Mouse (Mus musculus) CH12.LX (cell line): ENCODE results near the gene Cdh18. TPM values are rescaled to one million over a fixed set of nuclear protein-coding genes. Genes with fewer than 3 reads are reported as not detected.

ENCODE experiments used
- DNase-seq: peaks from one replicate; pipeline ENCODE4 v3.0.0-alpha.2; 2013; ENCODE audit errors: extremely low read depth
- H3K27ac ChIP-seq: 2 replicates; pipeline ENCODE4 v1.5.1; 2012; ENCODE audit warnings: low read depth, mild to moderate bottlenecking, control low read depth, moderate library complexity; ENCODE audit not compliant: insufficient read depth
- H3K27me3 ChIP-seq: replicated peaks from 2 replicates; pipeline ENCODE3; 2012; ENCODE audit warnings: inconsistent platforms
- H3K36me3 ChIP-seq, 2 experiments: replicated peaks in 1 of 2; 2 replicates each; pipeline versions ENCODE3 to v1.6.1; 2012; ENCODE audit warnings: inconsistent platforms in 1 of 2, low read length in 1 of 2, mild to moderate bottlenecking in 1 of 2, mixed read lengths in 1 of 2, moderate library complexity in 1 of 2; ENCODE audit not compliant: control insufficient read depth in 1 of 2, insufficient read depth in 1 of 2
- H3K4me1 ChIP-seq, 2 experiments: 2 replicates each; pipeline ENCODE4 v1.6.1; 2012; ENCODE audit warnings: inconsistent platforms in 1 of 2, moderate library complexity in 1 of 2; ENCODE audit not compliant: insufficient read depth in 2 of 2, control insufficient read depth in 1 of 2
- H3K4me2 ChIP-seq: 2 replicates; pipeline ENCODE4 v1.6.1; 2012; ENCODE audit warnings: low read depth, mild to moderate bottlenecking, control low read depth; ENCODE audit not compliant: poor library complexity, insufficient read depth, severe bottlenecking
- H3K4me3 ChIP-seq, 3 experiments: fragments of 150-350 bp in 1 of 3; sonication (generic) in 1 of 3; replicated peaks in 1 of 3; 2 replicates each; pipeline versions ENCODE3 to v1.5.1; 2011 to 2012; ENCODE audit warnings: low read depth in 2 of 3, low read length in 2 of 3, mild to moderate bottlenecking in 2 of 3, moderate library complexity in 2 of 3, control low read depth in 1 of 3, improper control_type of control experiment in 1 of 3, inconsistent platforms in 1 of 3, mixed read lengths in 1 of 3; ENCODE audit not compliant: poor library complexity in 1 of 3
- H3K79me2 ChIP-seq: replicated peaks from 2 replicates; pipeline ENCODE4 v1.6.1; 2012; ENCODE audit warnings: mild to moderate bottlenecking, moderate library complexity; ENCODE audit not compliant: control insufficient read depth, poor library complexity, insufficient read depth, severe bottlenecking; ENCODE audit errors: extremely low read depth
- H3K9ac ChIP-seq: 2 replicates; pipeline ENCODE4 v1.6.1; 2012; ENCODE audit warnings: low read depth, mild to moderate bottlenecking, control low read depth, moderate library complexity; ENCODE audit not compliant: insufficient read depth
- H3K9me3 ChIP-seq: replicated peaks from 2 replicates; pipeline ENCODE3; 2012; ENCODE audit warnings: low read length, inconsistent platforms, mixed read lengths
- BHLHE40 ChIP-seq: IDR thresholded peaks from 2 replicates; pipeline ENCODE4 v1.6.1; 2011; ENCODE audit warnings: mild to moderate bottlenecking, low read depth, low read length, improper control_type of control experiment
- CHD1 ChIP-seq: IDR thresholded peaks from 2 replicates; pipeline ENCODE4 v1.6.1; 2012; ENCODE audit warnings: low read depth, low read length, improper control_type of control experiment, inconsistent platforms
- CHD2 ChIP-seq: IDR thresholded peaks from 2 replicates; pipeline ENCODE4 v1.6.1; 2011; ENCODE audit warnings: low read length, improper control_type of control experiment
- CTCF ChIP-seq, 2 experiments: IDR thresholded peaks in 1 of 2; conservative IDR thresholded peaks in 1 of 2; 2 replicates each; pipeline ENCODE4 v1.5.1; 2011 to 2012; ENCODE audit warnings: low read depth in 2 of 2, low read length in 2 of 2, improper control_type of control experiment in 1 of 2, inconsistent platforms in 1 of 2, mild to moderate bottlenecking in 1 of 2, moderate library complexity in 1 of 2
- E2F4 ChIP-seq: IDR thresholded peaks from 2 replicates; pipeline ENCODE4 v1.6.1; 2011; ENCODE audit warnings: low read depth, low read length, improper control_type of control experiment; ENCODE audit not compliant: insufficient replicate concordance
- ELF1 ChIP-seq: IDR thresholded peaks from 2 replicates; pipeline ENCODE4 v1.6.1; 2014; ENCODE audit warnings: low read depth, mild to moderate bottlenecking, inconsistent platforms, low read length, improper control_type of control experiment
- GABPA ChIP-seq: IDR thresholded peaks from 2 replicates; pipeline ENCODE4 v1.6.1; 2012; ENCODE audit warnings: low read depth, low read length, improper control_type of control experiment, inconsistent platforms; ENCODE audit not compliant: insufficient replicate concordance
- JUN ChIP-seq: IDR thresholded peaks from 2 replicates; pipeline ENCODE4 v1.6.1; 2011; ENCODE audit warnings: low read depth, mild to moderate bottlenecking, low read length, improper control_type of control experiment, moderate library complexity; ENCODE audit not compliant: insufficient read depth
- JUND ChIP-seq: conservative IDR thresholded peaks from 2 replicates; pipeline ENCODE4 v1.6.1; 2011; ENCODE audit warnings: low read depth, low read length, improper control_type of control experiment
- KAT2A ChIP-seq: IDR thresholded peaks from 2 replicates; pipeline ENCODE4 v1.6.1; 2012; ENCODE audit warnings: low read length, improper control_type of control experiment, inconsistent platforms; ENCODE audit not compliant: insufficient replicate concordance
- MAZ ChIP-seq: IDR thresholded peaks from 2 replicates; pipeline ENCODE4 v1.6.1; 2012; ENCODE audit warnings: low read depth, mild to moderate bottlenecking, inconsistent platforms, low read length, improper control_type of control experiment, moderate library complexity
- MEF2A ChIP-seq: IDR thresholded peaks from 2 replicates; pipeline ENCODE4 v1.6.1; 2014; ENCODE audit warnings: low read depth, mild to moderate bottlenecking, inconsistent platforms, low read length, improper control_type of control experiment, borderline replicate concordance
- NELFE ChIP-seq: IDR thresholded peaks from 2 replicates; pipeline ENCODE4 v1.6.1; 2011; ENCODE audit warnings: low read depth, low read length, improper control_type of control experiment
- PAX5 ChIP-seq: IDR thresholded peaks from 2 replicates; pipeline ENCODE4 v1.6.1; 2012; ENCODE audit warnings: low read length, inconsistent platforms, mixed read lengths
- RCOR1 ChIP-seq: conservative IDR thresholded peaks from 2 replicates; pipeline ENCODE4 v1.6.1; 2012; ENCODE audit warnings: low read depth, mild to moderate bottlenecking, inconsistent platforms, low read length, improper control_type of control experiment
- SIN3A ChIP-seq: IDR thresholded peaks from 2 replicates; pipeline ENCODE4 v1.6.1; 2012; ENCODE audit warnings: low read length, improper control_type of control experiment, inconsistent platforms
- TBP ChIP-seq: conservative IDR thresholded peaks from 2 replicates; pipeline ENCODE4 v1.6.1; 2011; ENCODE audit warnings: low read depth, low read length, improper control_type of control experiment
- USF1 ChIP-seq: IDR thresholded peaks from 2 replicates; pipeline ENCODE4 v1.6.1; 2014; ENCODE audit warnings: low read depth, mild to moderate bottlenecking, inconsistent platforms, low read length, improper control_type of control experiment
- ZC3H11A ChIP-seq: IDR thresholded peaks from 2 replicates; pipeline ENCODE4 v1.6.1; 2012; ENCODE audit warnings: low read depth, mild to moderate bottlenecking, inconsistent platforms, low read length, improper control_type of control experiment
- ZKSCAN1 ChIP-seq: IDR thresholded peaks from 2 replicates; pipeline ENCODE4 v1.6.1; 2012; ENCODE audit warnings: low read depth, inconsistent platforms, low read length, improper control_type of control experiment, borderline replicate concordance
- ZMIZ1 ChIP-seq: IDR thresholded peaks from 2 replicates; pipeline ENCODE4 v1.6.1; 2012; ENCODE audit warnings: low read depth, mild to moderate bottlenecking, inconsistent platforms, low read length, improper control_type of control experiment
- ZNF384 ChIP-seq: IDR thresholded peaks from 2 replicates; pipeline ENCODE4 v1.6.1; 2012; ENCODE audit warnings: low read depth, low read length, improper control_type of control experiment, inconsistent platforms
- dilution Hi-C: fragments of 300-500 bp; cut with MboI; formaldehyde crosslinking; loops from 2 replicates; pipeline ENCODE4 v1.14.3; 2020; ENCODE audit warnings: low sequenced_read_pairs; ENCODE audit not compliant: extremely low pct_unique_long_range_greater_than_20kb, extremely low pct_ligation_motif_present
- in situ Hi-C: fragments of 300-500 bp; cut with MboI; formaldehyde crosslinking; loops from 3 replicates; pipeline ENCODE4 v1.14.3; 2019; ENCODE audit warnings: low sequenced_read_pairs, low pct_ligation_motif_present, low pct_unique_long_range_greater_than_20kb, mixed read lengths
- polyA plus RNA-seq: library from polyadenylated mRNA; unstranded; fragments of >175 nt; gene quantifications from 2 replicates; pipeline ENCODE4 v1.2.1, GENCODE M21; 2012; ENCODE audit warnings: low read depth; ENCODE audit not compliant: insufficient read length
- total RNA-seq, 2 experiments: library from RNA; depleted of rRNA; stranded (reverse); fragments of 300-350 nt in 1 of 2; fragments of >200 nt in 1 of 2; gene quantifications; 2 replicates each; pipeline ENCODE4 v1.2.3; 2012 to 2014

The Cdh18 gene
- total and polyA plus RNA-seq, 3 experiments = not detected

- TF ChIP-seq CHD2 = no peak
- no peak for TF ChIP-seq E2F4
- no peak for TF ChIP-seq JUND
- TF ChIP-seq KAT2A = no peak
- TF ChIP-seq TBP = no peak
- TF ChIP-seq BHLHE40 = no peak
- no peak for TF ChIP-seq ZC3H11A
- no peak for TF ChIP-seq GABPA
- TF ChIP-seq USF1 = no peak
- TF ChIP-seq MAZ = no peak
- H3K27me3 ChIP-seq = no peaks in the 10 kb centered on the region
- H3K79me2 ChIP-seq = no peaks in the 10 kb centered on the region
- H3K9me3 ChIP-seq = peaks cover 48% of the 10 kb centered on the region
- DNase-seq = no peak
- in situ Hi-C loops (no loop called here), dilution Hi-C loops (no loop called here)
- no peak overlapping the region for H3K27ac ChIP-seq
- no peak overlapping the region for H3K4me2 ChIP-seq
- no peak overlapping the region for H3K9ac ChIP-seq
- H3K4me3 ChIP-seq = no peak overlapping the region
- no peaks in the 10 kb centered on the region for H3K4me1 ChIP-seq
- no peaks in the 10 kb centered on the region for H3K36me3 ChIP-seq
These were observed 904.5 kb downstream of the Cdh18 start for GRCm38 (mm10) chr15:23453331-23453730.

GRCm38 (mm10) chr15:23455344-23455743 is 906.5 kb downstream of the Cdh18 start:
- in situ Hi-C loops = no loop called here

GRCm38 (mm10) chr15:23457401-23457800 is 908.6 kb downstream of the Cdh18 start:
- Histone ChIP-seq H3K36me3 (no peaks in the 10 kb centered on the region), H3K9me3 (peaks cover 39% of the 10 kb centered on the region), H3K27me3 (no peaks in the 10 kb centered on the region), H3K9ac (no peak overlapping the region), H3K4me1 (no peaks in the 10 kb centered on the region), H3K79me2 (no peaks in the 10 kb centered on the region), H3K4me3 (no peak overlapping the region), H3K4me2 (no peak overlapping the region), H3K27ac (no peak overlapping the region)
- no peak for DNase-seq
- dilution Hi-C loops = no loop called here
- no peak for TF ChIP-seq BHLHE40
- no peak for TF ChIP-seq PAX5
- TF ChIP-seq USF1 = no peak
- no peak for TF ChIP-seq JUN
- TF ChIP-seq KAT2A = no peak
- TF ChIP-seq NELFE = no peak
- TF ChIP-seq SIN3A = no peak
- no peak for TF ChIP-seq ZKSCAN1
- no peak for TF ChIP-seq TBP
- TF ChIP-seq MEF2A = no peak
- no peak for TF ChIP-seq ZNF384
- TF ChIP-seq ZMIZ1 = no peak
- TF ChIP-seq CHD1 = no peak
- in situ Hi-C loops = no loop called here

More at GRCm38 (mm10) chr15:23455344-23455743, 906.5 kb downstream of the Cdh18 start:
- Histone ChIP-seq H3K9ac (no peak overlapping the region), H3K27me3 (no peaks in the 10 kb centered on the region), H3K4me1 (no peaks in the 10 kb centered on the region), H3K4me2 (no peak overlapping the region), H3K9me3 (peaks cover 46% of the 10 kb centered on the region), H3K36me3 (no peaks in the 10 kb centered on the region), H3K4me3 (no peak overlapping the region), H3K27ac (no peak overlapping the region), H3K79me2 (no peaks in the 10 kb centered on the region)
- dilution Hi-C loops = no loop called here
- no peak for DNase-seq
- TF ChIP-seq ZNF384 = no peak
- no peak for TF ChIP-seq RCOR1
- TF ChIP-seq E2F4 = no peak
- no peak for TF ChIP-seq ZC3H11A
- TF ChIP-seq ELF1 = no peak
- TF ChIP-seq ZMIZ1 = no peak
- no peak for TF ChIP-seq USF1
- TF ChIP-seq CTCF (conservative IDR thresholded peaks at IDR 0.05 in 1 of 2, IDR thresholded peaks at IDR 0.05 in 1 of 2; ENCODE audit: low read depth in 2 of 2, low read length in 2 of 2) = no peak
